8 mouse cellular contexts compared by ENCODE assay signal in the genomic region with DNA sequence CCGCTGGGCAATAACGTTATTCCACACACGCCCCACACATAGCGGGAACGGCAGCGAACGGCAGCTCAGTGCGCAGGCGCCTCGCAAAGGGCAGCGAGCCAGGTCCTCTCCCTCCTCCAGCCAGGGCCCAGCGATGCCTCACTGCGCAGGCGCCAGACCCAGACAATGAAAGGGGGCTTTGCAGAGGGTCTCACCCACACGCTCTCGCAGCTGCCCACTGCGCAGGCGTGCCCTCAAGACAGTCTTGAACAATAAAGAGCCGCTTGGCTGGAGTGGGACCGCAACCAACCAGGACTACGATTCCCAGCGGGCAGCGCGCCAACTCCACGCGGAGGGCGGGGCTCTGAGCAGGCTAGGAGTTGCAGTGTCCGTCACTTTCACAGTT. TPM values are rescaled to one million over a fixed set of nuclear protein-coding genes. Genes with fewer than 3 reads are reported as not detected.
DNase-seq lines count a peak whose midpoint lies in the region; ATAC-seq and TF ChIP-seq lines count a peak whose summit lies in the region.

TSS of gene Cep170 (minus strand) at position 32 of the 385 bp plus-strand sequence.

- no peak for TF ChIP-seq EP300 in heart, adult 2 months (IDR thresholded peaks at IDR 0.05; ENCODE audit: insufficient read depth, low read depth, low read length)

- H3K4me2 ChIP-seq in embryonic facial prominence, embryonic 13.5 days = peak within 1 kb of the TSS; percentile 77
- H3K4me2 ChIP-seq in limb, embryonic 11.5 days (ENCODE audit: low read depth, severe bottlenecking) = peak within 1 kb of the TSS; percentile 58
- peak within 1 kb of the TSS; percentile 67 for H3K4me2 ChIP-seq in midbrain, embryonic 13.5 days (replicated peaks)

- ATAC-seq in embryonic facial prominence, embryonic 13.5 days (ENCODE audit: insufficient number of reproducible peaks, insufficient read depth, low FRiP score, low TSS enrichment, low read depth) = peak; percentile 98
- peak; percentile 97 for ATAC-seq in limb, embryonic 11.5 days (ENCODE audit: insufficient number of reproducible peaks, low FRiP score, low TSS enrichment, low read depth)
- ATAC-seq in midbrain, embryonic 13.5 days = peak; percentile 96

- H3K27me3 ChIP-seq in embryonic facial prominence, embryonic 13.5 days = no peaks in the 10 kb centered on the region
- H3K27me3 ChIP-seq in heart, adult 2 months (ENCODE audit: control insufficient read depth, insufficient read depth, low read length) = no peaks in the 10 kb centered on the region
- no peaks in the 10 kb centered on the region for H3K27me3 ChIP-seq in kidney, adult 2 months (replicated peaks; ENCODE audit: control insufficient read depth, insufficient read depth, low read length)
- H3K27me3 ChIP-seq in limb, embryonic 11.5 days (ENCODE audit: control insufficient read depth, insufficient read depth, low read length) = no peaks in the 10 kb centered on the region
- H3K27me3 ChIP-seq in midbrain, embryonic 13.5 days = no peaks in the 10 kb centered on the region

- H3K4me3 ChIP-seq in embryonic facial prominence, embryonic 13.5 days = peak within 1 kb of the TSS; percentile 92
- H3K4me3 ChIP-seq in heart, adult 2 months = peak within 1 kb of the TSS; percentile 77
- peak within 1 kb of the TSS; percentile 81 for H3K4me3 ChIP-seq in kidney, adult 2 months (ENCODE audit: insufficient read depth, low read depth, low read length)
- H3K4me3 ChIP-seq in limb, embryonic 11.5 days (ENCODE audit: low read depth, low read length) = peak within 1 kb of the TSS; percentile 91
- peak within 1 kb of the TSS; percentile 91 for H3K4me3 ChIP-seq in midbrain, embryonic 13.5 days (replicated peaks)

- H3K9ac ChIP-seq in embryonic facial prominence, embryonic 13.5 days = peak within 1 kb of the TSS; percentile 92
- peak within 1 kb of the TSS; percentile 77 for H3K9ac ChIP-seq in heart, adult 2 months (ENCODE audit: low read depth, low read length)
- peak within 1 kb of the TSS; percentile 93 for H3K9ac ChIP-seq in limb, embryonic 11.5 days (ENCODE audit: low read length)
- peak within 1 kb of the TSS; percentile 97 for H3K9ac ChIP-seq in midbrain, embryonic 13.5 days (replicated peaks)

- H3K4me1 ChIP-seq in embryonic facial prominence, embryonic 13.5 days = peaks cover 14% of the 10 kb centered on the region
- peaks cover 7% of the 10 kb centered on the region for H3K4me1 ChIP-seq in heart, adult 2 months (ENCODE audit: control insufficient read depth, insufficient read depth, low read length)
- H3K4me1 ChIP-seq in kidney, adult 2 months (ENCODE audit: control insufficient read depth, insufficient read depth, low read length) = peaks cover 5% of the 10 kb centered on the region
- peaks cover 4% of the 10 kb centered on the region; the same call in 1 of the 2 replicates for H3K4me1 ChIP-seq in limb, embryonic 11.5 days (ENCODE audit: control insufficient read depth, insufficient read depth, low read length)
- peaks cover 40% of the 10 kb centered on the region for H3K4me1 ChIP-seq in midbrain, embryonic 13.5 days (replicated peaks)

- H3K36me3 ChIP-seq in embryonic facial prominence, embryonic 13.5 days = no peaks in the 10 kb centered on the region
- H3K36me3 ChIP-seq in heart, adult 2 months (ENCODE audit: control insufficient read depth, insufficient read depth, low read length) = peaks cover 4% of the 10 kb centered on the region; the same call in 1 of the 2 replicates
- no peaks in the 10 kb centered on the region for H3K36me3 ChIP-seq in kidney, adult 2 months (ENCODE audit: control insufficient read depth, insufficient read depth, low read length)
- no peaks in the 10 kb centered on the region for H3K36me3 ChIP-seq in limb, embryonic 11.5 days (ENCODE audit: control insufficient read depth, insufficient read depth, low read length)
- no peaks in the 10 kb centered on the region for H3K36me3 ChIP-seq in midbrain, embryonic 13.5 days

- H3K9me3 ChIP-seq in embryonic facial prominence, embryonic 13.5 days = no peaks in the 10 kb centered on the region
- no peaks in the 10 kb centered on the region for H3K9me3 ChIP-seq in limb, embryonic 11.5 days (ENCODE audit: control insufficient read depth, low read length)
- no peaks in the 10 kb centered on the region for H3K9me3 ChIP-seq in midbrain, embryonic 13.5 days

- under 1% methylated on average over 26 of the region's 28 CpGs for WGBS in embryonic facial prominence, embryonic 13.5 days
- WGBS in heart, adult 2 months = under 1% methylated on average over 28 of the region's 28 CpGs
- WGBS in kidney, adult 2 months = under 1% methylated on average over 28 of the region's 28 CpGs
- WGBS in limb, embryonic 11.5 days = under 1% methylated on average over 28 of the region's 28 CpGs
- under 1% methylated on average over 28 of the region's 28 CpGs for WGBS in midbrain, embryonic 13.5 days

- no peaks in the 10 kb centered on the region; the same call in 1 of the 2 replicates for H3K79me2 ChIP-seq in heart, adult 2 months (replicated peaks; ENCODE audit: control insufficient read depth, insufficient read depth, low read length)

- peak within 1 kb of the TSS; percentile 98 for H3K27ac ChIP-seq in embryonic facial prominence, embryonic 13.5 days
- H3K27ac ChIP-seq in heart, adult 2 months = peak within 1 kb of the TSS; percentile 98
- peak within 1 kb of the TSS; percentile 84 for H3K27ac ChIP-seq in kidney, adult 2 months (ENCODE audit: insufficient read depth, low read depth, low read length)
- peak within 1 kb of the TSS; percentile 94 for H3K27ac ChIP-seq in limb, embryonic 11.5 days (replicated peaks; ENCODE audit: low read depth, low read length)
- peak within 1 kb of the TSS; percentile 100 for H3K27ac ChIP-seq in midbrain, embryonic 13.5 days

- TF ChIP-seq POLR2A in heart, adult 2 months (IDR thresholded peaks at IDR 0.05; ENCODE audit: insufficient read depth, low read depth, low read length) = no peak; the same call in 1 of the 2 replicates
- TF ChIP-seq POLR2A in kidney, adult 2 months (IDR thresholded peaks at IDR 0.05; ENCODE audit: low read depth, low read length) = peak; percentile 16

- no peak for TF ChIP-seq CTCF in heart, adult 2 months (IDR thresholded peaks at IDR 0.05)
- no peak for TF ChIP-seq CTCF in kidney, adult 2 months (conservative IDR thresholded peaks at IDR 0.05; ENCODE audit: insufficient read depth, insufficient read length, low read depth, low read length)

- DNase-seq in 416B (ENCODE audit: low read depth) = peak; percentile 95
- peak; percentile 91 to 97 for DNase-seq in adrenal gland, postnatal 4 days (ENCODE audit: low spot score in 2 of 2)
- peak; percentile 96 to 99 for DNase-seq in heart, adult 2 months
- DNase-seq in kidney, adult 2 months = peak; percentile 96
- peak; percentile 99 for DNase-seq in limb, embryonic 11.5 days (ENCODE audit: low spot score)
- peak; percentile 88 for DNase-seq in spleen, adult 12 weeks (ENCODE audit: low spot score)

- intact Hi-C loops in heart, adult 2 months (cut with DNase I) = loop anchor here (2.0 kb wide), 1 partner anchor 15 kb away; no protein-coding TSS in a partner anchor

RNA-seq across cellular contexts. Expression of gene Cep170, which starts in this region (rescaled TPM):
- total RNA-seq in adrenal gland, postnatal 4 days (2021) = 10 to 100 TPM; 42.7 to 43.6 TPM
- polyA plus RNA-seq in embryonic facial prominence, embryonic 13.5 days (2015; fragmentation: Nextera tagmentation; extraction: Ambion mirVana) = 33.6 and 39.3 TPM in 2 replicates
- 10 to 100 TPM; 17.8 to 22.9 TPM for total RNA-seq in heart, adult 2 months (2021)
- 5.8 and 9.5 TPM in 2 replicates for polyA plus RNA-seq in heart, adult 2 months (2012; rRNA removed)
- polyA plus RNA-seq in kidney, adult 2 months (2012; rRNA removed) = 2.9 and 3.2 TPM in 2 replicates
- polyA plus RNA-seq in limb, embryonic 11.5 days (2014; fragmentation: Nextera tagmentation; extraction: Ambion mirVana) = 35.6 and 40.1 TPM in 2 replicates
- polyA plus RNA-seq in midbrain, embryonic 13.5 days (2015; fragmentation: Nextera tagmentation; extraction: Ambion mirVana) = 124 and 140 TPM in 2 replicates

Comparison
In these comparisons a context has a peak if more than half of its experiments do, and no peak if none do; other contexts are left out.
1. Peak in every context shown above with its lines: DNase-seq, ATAC-seq, H3K4me3 ChIP-seq and H3K27ac ChIP-seq.